Mouse (Mus musculus): ENCODE results near the gene Lrrc32.

DNA sequence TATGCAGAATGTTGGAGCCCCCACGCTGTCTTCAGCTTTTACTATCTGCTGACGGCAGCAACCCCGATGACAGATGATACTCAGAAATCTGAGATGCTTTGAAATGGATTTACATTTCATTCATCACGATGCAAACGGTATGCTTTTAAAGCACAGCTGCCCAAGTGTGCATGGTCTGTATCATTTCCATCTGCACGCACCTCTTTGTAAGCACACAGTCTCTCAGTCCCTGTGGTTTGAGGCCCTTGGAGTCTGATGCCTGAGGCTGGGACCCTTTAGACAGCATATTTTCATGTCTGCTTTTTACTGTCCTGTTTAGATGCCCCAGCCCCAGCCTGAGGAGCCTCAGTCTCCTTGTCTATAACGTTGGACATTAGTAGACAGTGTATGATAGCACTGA, 28.8 kb upstream of the Lrrc32 start:
- no peak for TF ChIP-seq POLR2A (IDR thresholded peaks at IDR 0.05; ENCODE audit: low read depth, low read length)
- TF ChIP-seq CTCF (IDR thresholded peaks at IDR 0.05; ENCODE audit: extremely low read depth, insufficient read depth, insufficient read length, insufficient replicate concordance): no peak
